In genomic region chr14:116771120-116771519, GRCm38 (mm10) we compare ENCODE assay signal across 30 mouse cellular contexts.
DNase-seq lines count a peak whose midpoint lies in the region; ATAC-seq lines count a peak whose summit lies in the region.
"Had no signal": no experiment of that assay in that cellular context is flagged by ENCODE, and none has a peak within 500 bp of the region (broad histone marks: within the 10 kb centered on the region; RNA-seq: fewer than 3 reads in every experiment).

No protein-coding gene starts in this region.

- DNase-seq in adrenal gland, adult (ENCODE audit: inconsistent age in 2 of 2, low spot score in 1 of 2) = peak; percentile 4 to 68
- DNase-seq in adrenal gland, postnatal 4 days (ENCODE audit: low spot score in 2 of 2) = no peak
- no peak for DNase-seq in frontal cortex, postnatal 25 days (ENCODE audit: low spot score in 2 of 2)
- peak; percentile 3 for DNase-seq in 3T3-L1 (ENCODE audit: low read depth, low spot score)
- DNase-seq in adrenal gland, postnatal 14 days = peak; percentile 8
- no peak for DNase-seq in left cerebral cortex, postnatal 10 days (ENCODE audit: extremely low spot score in 1 of 2, low spot score in 2 of 2)
- DNase-seq: B cell, adult 2 months; cerebellum, adult 11 months; cerebellum, adult 2 months; cerebellum, adult 9-11 months; cerebellum, postnatal 25 days; forebrain, postnatal 0 days; gastrocnemius, postnatal 10 days; gastrocnemius, postnatal 36 days; heart, adult 2 months; heart, postnatal 14 days; kidney, adult 18-20 months; kidney, adult 9 months had no signal

- no peak overlapping the region for H3K9ac ChIP-seq in intestine, embryonic 15.5 days
- H3K9ac ChIP-seq: embryonic facial prominence, embryonic 12.5 days; embryonic facial prominence, embryonic 15.5 days; forebrain, postnatal 0 days; heart, embryonic 13.5 days; hindbrain, embryonic 13.5 days had no signal

- H3K27ac ChIP-seq in intestine, embryonic 15.5 days = no peak overlapping the region
- H3K27ac ChIP-seq: embryonic facial prominence, embryonic 12.5 days; embryonic facial prominence, embryonic 15.5 days; heart, adult 2 months; heart, embryonic 10.5 days; heart, embryonic 13.5 days; hindbrain, embryonic 13.5 days had no signal

- H3K9me3 ChIP-seq in intestine, embryonic 15.5 days = no peaks in the 10 kb centered on the region
- H3K9me3 ChIP-seq: embryonic facial prominence, embryonic 12.5 days; embryonic facial prominence, embryonic 15.5 days; heart, embryonic 10.5 days; heart, embryonic 13.5 days; hindbrain, embryonic 13.5 days had no signal

- H3K4me1 ChIP-seq in intestine, embryonic 15.5 days (replicated peaks) = no peaks in the 10 kb centered on the region
- H3K4me1 ChIP-seq: embryonic facial prominence, embryonic 12.5 days; embryonic facial prominence, embryonic 15.5 days; heart, embryonic 10.5 days; heart, embryonic 13.5 days; hindbrain, embryonic 13.5 days had no signal

- no peaks in the 10 kb centered on the region for H3K36me3 ChIP-seq in intestine, embryonic 15.5 days
- H3K36me3 ChIP-seq: embryonic facial prominence, embryonic 12.5 days; embryonic facial prominence, embryonic 15.5 days; G1E; heart, embryonic 10.5 days; heart, embryonic 13.5 days; hindbrain, embryonic 13.5 days had no signal

- no peaks in the 10 kb centered on the region for H3K27me3 ChIP-seq in intestine, embryonic 15.5 days (replicated peaks)
- H3K27me3 ChIP-seq: CH12.LX; embryonic facial prominence, embryonic 12.5 days; embryonic facial prominence, embryonic 15.5 days; heart, embryonic 13.5 days; hindbrain, embryonic 13.5 days had no signal

- WGBS in intestine, embryonic 15.5 days = 78% methylated on average over 4 of the region's 4 CpGs

- peak; percentile 83 for ATAC-seq in frontal cortex, adult (ENCODE audit: low TSS enrichment)
- ATAC-seq in intestine, embryonic 15.5 days = no peak
- ATAC-seq: forebrain, embryonic 14.5 days; forebrain, postnatal 0 days; hindbrain, embryonic 16.5 days; intestine, embryonic 16.5 days had no signal

- H3K4me2 ChIP-seq in intestine, embryonic 15.5 days (replicated peaks) = no peak overlapping the region
- H3K4me2 ChIP-seq: embryonic facial prominence, embryonic 12.5 days; embryonic facial prominence, embryonic 15.5 days; heart, embryonic 13.5 days; hindbrain, embryonic 13.5 days had no signal

- no peak overlapping the region for H3K4me3 ChIP-seq in intestine, embryonic 15.5 days (replicated peaks)
- H3K4me3 ChIP-seq: embryonic facial prominence, embryonic 12.5 days; embryonic facial prominence, embryonic 15.5 days; heart, adult 2 months; heart, embryonic 10.5 days; heart, embryonic 13.5 days; hindbrain, embryonic 13.5 days had no signal

- intact Hi-C loops in left cerebral cortex, postnatal 10 days (cut with DNase I) = no loop called here

Comparison
In these comparisons a context has a peak if more than half of its experiments do, and no peak if none do; other contexts are left out.
1. DNase-seq: peak in adrenal gland, adult (2 of 2), 3T3-L1 (single experiment) and adrenal gland, postnatal 14 days (single experiment); none in adrenal gland, postnatal 4 days (0 of 2), frontal cortex, postnatal 25 days (0 of 2) and left cerebral cortex, postnatal 10 days (0 of 2).